Mouse (Mus musculus): ENCODE data around the gene Tlk1. TPM values are rescaled to one million over a fixed set of nuclear protein-coding genes. Genes with fewer than 3 reads are reported as not detected.
"Not testable (repeated sequence)": the region's sequence is repeated elsewhere in the genome, so short reads cannot be mapped to it uniquely, and the experiment has no call there.

Gene Tlk1
- total RNA-seq, 2 experiments from 2014 or later: 58.6 to 59.6 TPM

DNA sequence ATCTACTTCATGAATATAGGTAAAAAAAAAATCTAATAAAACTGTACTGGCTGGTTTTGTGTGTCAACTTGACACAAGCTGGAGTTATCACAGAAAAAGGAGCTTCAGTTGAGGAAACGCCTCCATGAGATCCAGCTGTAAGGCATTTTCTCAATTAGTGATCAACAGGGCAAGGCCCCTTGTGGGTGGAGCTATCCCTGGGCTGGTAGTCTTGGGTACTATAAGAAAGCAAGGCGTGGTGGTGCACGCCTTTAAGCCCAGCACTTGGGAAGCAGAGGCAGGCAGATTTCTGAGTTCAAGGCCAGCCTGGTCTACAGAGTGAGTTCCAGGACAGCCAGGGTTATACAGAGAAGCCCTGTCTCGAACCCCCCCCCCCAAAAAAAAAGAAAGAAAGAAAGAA, 21.8 kb downstream of the Tlk1 start:
- not testable (repeated sequence) for ATAC-seq (replicated peaks; ENCODE audit: low FRiP score, poor library complexity, severe bottlenecking)

GRCm38 (mm10) chr2:70802658-70803057, 22.9 kb downstream of the Tlk1 start:
- no peak; the same call in 1 of the 2 replicates for ATAC-seq (replicated peaks; ENCODE audit: low FRiP score, poor library complexity, severe bottlenecking)

DNA sequence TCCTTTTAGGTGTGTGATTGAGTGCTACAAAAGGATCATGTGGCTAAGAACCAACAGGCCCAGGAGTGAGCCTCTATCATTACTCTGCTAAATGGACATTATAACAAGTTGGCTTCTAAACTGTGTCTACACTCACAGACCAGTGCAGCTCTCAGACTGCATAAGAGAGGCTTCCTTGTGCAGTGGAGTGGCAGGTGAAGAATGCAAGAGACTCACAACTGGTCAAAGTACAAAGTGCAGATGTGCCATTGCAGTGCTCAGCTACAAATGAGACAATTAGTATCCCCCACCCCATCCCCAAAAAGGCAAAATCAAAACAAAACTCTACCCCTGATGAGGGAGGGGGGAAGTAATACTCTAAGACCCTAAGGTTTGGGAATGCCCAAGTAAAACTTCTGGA, 24.0 kb downstream of the Tlk1 start:
- ATAC-seq (replicated peaks; ENCODE audit: low FRiP score, poor library complexity, severe bottlenecking): no peak

DNA sequence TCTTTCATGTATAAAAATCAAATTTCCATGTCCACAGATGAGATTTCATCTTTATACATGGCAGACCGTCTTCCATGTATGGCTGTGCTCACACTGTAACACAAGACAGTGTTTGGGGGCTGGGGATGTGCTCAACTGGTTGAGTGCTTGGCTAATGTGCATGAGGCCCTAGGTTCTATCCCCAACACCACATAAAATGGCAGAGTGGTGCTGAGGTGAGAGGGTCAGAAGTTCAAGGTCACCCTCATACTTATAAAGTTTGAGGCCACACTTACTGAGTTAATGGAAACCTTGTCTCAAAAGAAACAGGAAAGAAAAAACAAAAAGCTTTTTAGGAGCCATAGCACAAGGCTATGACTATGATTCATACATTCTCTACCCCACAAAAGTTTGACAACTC, 25.1 kb downstream of the Tlk1 start:
- no peak for ATAC-seq (replicated peaks; ENCODE audit: low FRiP score, poor library complexity, severe bottlenecking)

DNA sequence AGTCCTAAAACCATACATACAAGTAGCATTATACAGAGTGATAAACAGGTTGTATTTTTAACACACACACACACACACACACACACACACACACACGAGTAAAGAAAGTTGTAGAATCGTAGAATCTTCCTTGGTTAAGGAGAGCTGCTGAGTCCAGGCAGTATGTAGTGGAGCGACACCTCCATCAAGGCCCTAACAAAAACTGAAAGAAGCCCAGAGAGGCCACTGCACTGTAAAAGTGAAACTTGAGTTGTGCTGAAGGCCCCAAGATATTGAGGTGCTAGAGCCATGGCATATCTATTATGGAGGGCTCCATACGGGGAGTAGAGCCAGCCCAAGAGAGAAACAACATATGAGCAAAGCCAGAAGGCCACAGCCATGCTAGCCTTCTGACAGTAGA, 32.3 kb downstream of the Tlk1 start:
- no peak for ATAC-seq (replicated peaks; ENCODE audit: low FRiP score, poor library complexity, severe bottlenecking)

DNA sequence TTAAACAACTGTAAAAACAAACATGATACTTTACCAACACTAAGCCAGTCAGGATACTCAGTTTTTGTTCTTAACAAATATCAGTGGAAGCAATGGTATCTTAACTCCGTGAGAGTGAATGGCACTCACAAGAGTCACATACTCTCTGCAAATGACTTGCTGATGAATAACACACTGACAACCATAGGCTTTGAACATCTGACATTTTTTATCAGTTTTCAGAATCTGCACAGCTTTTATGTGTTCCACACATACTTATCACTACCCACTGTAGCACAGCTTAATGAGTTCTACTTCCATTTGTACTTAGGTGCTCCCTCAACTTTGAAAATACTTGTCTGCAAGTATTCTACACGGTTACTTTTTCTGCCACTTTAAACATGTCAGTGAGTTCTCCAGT, 35.3 kb downstream of the Tlk1 start:
- ATAC-seq (replicated peaks; ENCODE audit: low FRiP score, poor library complexity, severe bottlenecking): no peak

- no peak for ATAC-seq (replicated peaks; ENCODE audit: low FRiP score, poor library complexity, severe bottlenecking)
Observed at GRCm38 (mm10) chr2:70789331-70789730, 36.2 kb downstream of the Tlk1 start.

DNA sequence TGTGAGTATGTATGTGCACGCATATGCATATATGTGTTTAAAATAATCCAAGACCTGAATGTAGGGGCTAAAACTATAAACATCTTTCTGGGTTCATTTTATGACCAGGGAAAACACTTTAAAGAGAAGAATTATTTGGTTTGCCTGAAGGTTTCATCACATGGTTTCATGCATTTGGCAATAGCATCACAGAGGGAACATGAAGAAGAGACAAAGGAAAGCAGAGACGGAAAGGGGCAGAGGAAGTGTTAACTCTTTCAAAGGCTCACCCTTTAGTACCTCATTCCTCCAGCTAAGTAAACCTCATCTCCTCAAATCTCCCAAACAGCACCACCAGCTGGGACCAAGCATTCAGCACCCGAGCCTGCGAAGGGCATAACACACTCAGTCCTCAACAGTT, 41.1 kb downstream of the Tlk1 start:
- ATAC-seq (replicated peaks; ENCODE audit: low FRiP score, poor library complexity, severe bottlenecking): no peak

- no peak for ATAC-seq (replicated peaks; ENCODE audit: low FRiP score, poor library complexity, severe bottlenecking)
Observed at GRCm38 (mm10) chr2:70783504-70783903, 42.0 kb downstream of the Tlk1 start.

DNA sequence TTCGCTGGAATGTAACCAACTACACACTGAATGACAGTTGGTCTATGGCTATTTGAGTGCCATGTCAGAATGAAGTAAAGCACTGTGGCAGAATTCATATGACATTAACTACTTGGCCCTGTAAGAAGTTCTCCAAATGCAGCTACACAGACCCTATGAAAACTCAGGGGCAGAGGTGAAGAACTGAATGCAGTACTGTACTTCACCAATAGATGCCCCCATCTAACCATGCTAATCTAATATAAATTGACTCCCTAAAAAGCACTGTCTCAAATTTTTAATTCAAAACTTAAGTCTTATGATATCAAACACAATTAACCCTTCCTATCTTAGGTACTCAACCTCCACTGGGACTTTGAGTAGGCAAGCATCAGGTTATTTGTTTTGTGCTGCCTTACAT, 45.9 kb downstream of the Tlk1 start:
- peak; percentile 67; the same call in 1 of the 2 replicates for ATAC-seq (replicated peaks; ENCODE audit: low FRiP score, poor library complexity, severe bottlenecking)

GRCm38 (mm10) chr2:70776744-70777143, 48.8 kb downstream of the Tlk1 start:
- ATAC-seq (replicated peaks; ENCODE audit: low FRiP score, poor library complexity, severe bottlenecking): no peak

GRCm38 (mm10) chr2:70764734-70765133, 60.8 kb downstream of the Tlk1 start:
- ATAC-seq (replicated peaks; ENCODE audit: low FRiP score, poor library complexity, severe bottlenecking): no peak

DNA sequence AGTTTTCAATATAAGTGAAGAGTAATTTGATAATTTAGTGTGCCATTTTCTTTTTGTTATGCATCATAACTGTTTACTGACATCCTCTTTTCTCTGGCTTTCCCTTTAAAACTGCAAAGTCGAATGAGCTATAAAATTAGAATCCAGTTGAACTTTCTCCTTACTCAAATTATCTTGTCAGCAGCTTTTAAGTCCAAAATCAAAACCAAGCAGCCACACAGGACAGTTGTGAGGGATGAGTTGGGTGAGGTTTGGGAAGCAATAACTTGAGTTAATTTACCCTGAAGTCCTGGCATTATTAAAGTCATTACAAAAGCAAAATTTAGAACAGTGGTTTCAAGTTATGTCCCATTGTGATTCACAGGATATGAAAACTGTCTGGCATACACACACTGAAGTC, 62.8 kb downstream of the Tlk1 start:
- ATAC-seq (replicated peaks; ENCODE audit: low FRiP score, poor library complexity, severe bottlenecking): no peak

DNA sequence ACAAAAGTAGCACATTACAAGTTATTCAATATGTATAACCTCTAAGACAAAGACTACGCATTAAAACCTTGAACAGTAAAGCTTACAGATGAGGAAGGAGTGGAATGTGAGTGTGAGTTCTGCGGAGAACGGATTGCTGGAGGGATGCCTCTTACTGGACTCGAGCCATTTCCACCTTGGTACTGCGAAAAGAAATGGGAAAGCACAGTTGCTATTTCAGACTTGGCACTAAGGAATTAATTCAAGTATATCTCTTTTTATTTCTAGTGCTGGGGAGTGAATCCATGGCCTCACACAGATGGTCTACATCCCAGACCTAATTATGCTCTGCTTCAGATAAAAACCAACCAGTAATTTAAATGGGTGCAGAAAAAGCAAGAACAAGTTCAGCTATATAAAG, 73.4 kb downstream of the Tlk1 start:
- ATAC-seq (replicated peaks; ENCODE audit: low FRiP score, poor library complexity, severe bottlenecking): no peak

DNA sequence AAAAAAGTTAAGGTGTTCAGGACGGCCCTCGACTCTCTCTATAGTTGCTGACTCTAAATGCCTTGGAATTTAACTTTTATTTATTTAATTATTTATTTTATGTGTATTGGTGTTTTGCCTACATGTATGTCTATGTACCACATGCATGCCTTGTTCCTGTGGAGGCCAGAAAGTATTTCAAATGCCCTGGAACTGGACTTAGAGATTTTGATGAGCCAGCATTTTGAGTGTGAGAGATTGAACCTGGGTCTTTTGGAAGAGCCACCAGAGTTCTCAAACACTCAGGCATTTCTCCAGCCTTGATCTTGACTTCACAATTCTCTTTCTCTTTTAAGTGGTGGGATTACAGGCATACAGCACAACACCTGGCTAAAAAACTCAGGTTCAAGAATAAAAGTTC, 73.9 kb downstream of the Tlk1 start:
- no peak for ATAC-seq (replicated peaks; ENCODE audit: low FRiP score, poor library complexity, severe bottlenecking)

- ATAC-seq (replicated peaks; ENCODE audit: low FRiP score, poor library complexity, severe bottlenecking): no peak
Observed at GRCm38 (mm10) chr2:70742588-70742987, 82.9 kb downstream of the Tlk1 start.

DNA sequence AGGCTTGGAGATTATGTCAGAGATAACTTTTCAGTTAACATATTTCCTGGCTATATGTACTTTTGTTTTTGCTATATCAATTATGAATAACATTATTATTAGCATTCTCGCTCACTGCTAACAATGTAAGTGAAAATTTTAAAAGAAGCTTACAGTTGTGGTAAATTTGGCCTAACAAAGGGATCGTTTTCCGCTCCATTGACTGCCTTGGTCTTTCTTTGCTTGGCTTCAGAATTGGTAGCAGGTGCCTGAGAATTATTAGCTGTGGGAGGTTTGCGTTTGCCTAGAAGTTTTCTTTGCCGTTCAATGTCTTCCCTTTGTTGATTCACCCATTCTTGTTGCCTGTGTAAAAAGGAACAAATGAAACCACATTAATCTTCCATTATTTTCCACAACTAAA, 83.6 kb downstream of the Tlk1 start:
- no peak for ATAC-seq (replicated peaks; ENCODE audit: low FRiP score, poor library complexity, severe bottlenecking)

GRCm38 (mm10) chr2:70736008-70736407, 89.5 kb downstream of the Tlk1 start:
- no peak for ATAC-seq (replicated peaks; ENCODE audit: low FRiP score, poor library complexity, severe bottlenecking)

- no peak for ATAC-seq (replicated peaks; ENCODE audit: low FRiP score, poor library complexity, severe bottlenecking)
Observed at GRCm38 (mm10) chr2:70735534-70735933, 90.0 kb downstream of the Tlk1 start.

- ATAC-seq (replicated peaks; ENCODE audit: low FRiP score, poor library complexity, severe bottlenecking): no peak
Observed at GRCm38 (mm10) chr2:70727089-70727488, 98.4 kb downstream of the Tlk1 start.

DNA sequence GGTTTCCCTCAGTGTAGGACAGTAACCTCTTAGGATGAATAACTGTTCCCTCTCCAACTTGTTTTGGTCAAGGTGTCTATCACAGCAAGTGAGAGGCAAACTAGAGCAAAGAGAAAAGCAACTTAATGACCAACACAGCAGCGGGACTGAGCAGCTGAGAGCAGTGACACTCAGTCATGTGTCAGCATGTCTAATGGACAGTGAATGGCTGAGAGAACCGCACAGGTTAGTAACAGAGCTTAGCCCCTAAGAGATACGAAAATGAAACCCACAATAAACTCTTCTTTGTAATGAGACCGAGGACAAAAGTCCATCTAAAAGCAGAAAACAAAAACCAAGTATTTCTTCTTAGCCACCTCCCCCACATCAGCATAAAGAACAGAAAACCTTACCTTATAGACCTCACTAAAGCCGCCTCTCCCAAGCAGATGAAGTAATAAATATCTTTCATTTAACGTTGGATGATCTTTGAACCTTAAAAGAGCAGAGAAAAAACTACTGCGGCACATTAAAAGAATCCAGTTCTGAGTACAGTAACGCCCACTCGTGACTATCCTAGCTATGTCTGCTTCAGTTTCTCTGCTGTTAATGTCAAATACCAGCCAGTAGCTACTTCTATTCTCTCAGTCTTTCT, 101.8 kb downstream of the Tlk1 start:
- no peak for ATAC-seq (replicated peaks; ENCODE audit: low FRiP score, poor library complexity, severe bottlenecking)

DNA sequence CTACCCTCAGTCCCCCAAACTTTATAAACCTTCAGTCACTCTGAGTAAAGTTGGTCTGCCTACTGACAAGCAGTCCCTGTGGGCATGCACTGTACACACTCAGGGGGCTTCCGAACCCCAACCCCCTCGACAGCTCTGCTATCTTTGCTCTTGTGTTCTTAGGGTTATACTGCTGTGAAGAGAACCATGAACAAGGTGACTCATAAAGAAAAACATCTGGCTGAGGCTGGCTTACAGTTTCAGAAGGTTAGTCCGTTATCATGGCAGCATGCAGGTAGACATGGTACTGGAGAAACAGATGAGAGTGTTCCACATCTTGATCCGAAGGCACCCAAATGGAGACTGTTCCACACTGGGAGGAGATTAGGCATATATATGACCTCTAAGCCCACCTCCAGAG, 114.7 kb downstream of the Tlk1 start:
- ATAC-seq (replicated peaks; ENCODE audit: low FRiP score, poor library complexity, severe bottlenecking): no peak

Data from erythroblast, adult 5-6 weeks (primary cell).